Mouse (Mus musculus) layer of hippocampus, adult 6 months (tissue): ENCODE data around the gene Ap4m1. TPM values are rescaled to one million over a fixed set of nuclear protein-coding genes. Genes with fewer than 3 reads are reported as not detected.

Source experiments
- long read RNA-seq, 2 experiments: library from polyadenylated mRNA; unstranded; transcript quantifications; one replicate each; pipeline ENCODE4 v2.0.0; 2019 to 2020
- microRNA-seq: library from miRNA; unstranded; fragments of <30 nt; microRNA quantifications from one replicate; pipeline ENCODE4 v1.2.0, GENCODE M21; 2020
- polyA plus RNA-seq: library from polyadenylated mRNA; unstranded; fragments of <200 nt; fragmentation: Nextera tagmentation; gene quantifications from 2 replicates; pipeline ENCODE4 v1.2.3, GENCODE M21; 2021

Gene Ap4m1
- 3.9 and 4.3 TPM in 2 replicates for polyA plus RNA-seq
- long read RNA-seq, experiment 1, transcript Ap4m1-201 (15 exons, 3,479 nt): major isoform, 6 of 15 reads
- long read RNA-seq, experiment 1, partial matches to known transcripts: 1 of 15 reads
- long read RNA-seq, experiment 1, other reads (novel, unspliced or antisense): 8 of 15 reads
- long read RNA-seq, experiment 2, transcript Ap4m1-201 (15 exons, 3,479 nt): major isoform, 14 of 20 reads
- long read RNA-seq, experiment 2, partial matches to known transcripts: 4 of 20 reads
- long read RNA-seq, experiment 2, other reads (novel, unspliced or antisense): 2 of 20 reads

DNA sequence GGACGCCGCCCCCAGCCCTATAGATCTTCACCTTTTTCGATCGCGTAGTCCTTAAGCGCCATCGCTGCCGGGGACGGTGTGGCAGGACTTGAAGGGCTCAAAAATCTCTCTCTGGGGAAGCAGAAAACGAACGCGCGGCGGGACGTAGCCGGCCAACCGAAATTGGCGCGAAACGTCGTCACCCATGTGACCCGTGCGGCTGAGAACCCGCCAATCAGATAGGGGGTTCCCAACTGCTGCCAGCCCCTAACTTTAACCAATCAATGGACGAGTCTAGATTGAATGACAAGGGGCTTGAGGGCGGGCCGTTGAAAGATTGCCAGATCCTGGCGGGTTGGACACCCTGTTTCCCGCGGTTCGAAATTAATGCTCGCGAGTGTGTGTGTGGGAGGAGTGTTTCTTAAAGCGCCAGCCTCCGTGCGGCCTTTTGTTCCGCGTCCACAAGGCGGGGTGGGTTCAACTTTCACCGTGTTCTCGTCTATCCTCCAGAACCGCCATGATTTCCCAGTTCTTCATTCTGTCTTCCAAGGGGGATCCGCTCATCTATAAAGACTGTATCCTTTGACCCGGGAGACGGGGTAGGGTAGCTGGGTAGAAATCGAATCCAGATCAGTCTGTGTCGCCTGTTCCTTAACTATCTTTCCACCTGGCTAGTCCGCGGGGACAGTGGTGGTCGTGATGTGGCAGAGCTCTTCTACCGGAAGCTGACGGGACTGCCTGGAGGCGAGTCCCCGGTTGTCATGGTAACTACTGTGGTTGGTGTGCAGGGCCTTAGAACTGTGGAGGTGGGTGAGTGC lies at the start of gene Ap4m1, which contains the start of gene Mcm7:
Ap4m1 (plus strand) TSS at position 308 of the 797 bp plus-strand sequence.
Mcm7 (minus strand) TSS at position 728 of the 797 bp plus-strand sequence.

DNA sequence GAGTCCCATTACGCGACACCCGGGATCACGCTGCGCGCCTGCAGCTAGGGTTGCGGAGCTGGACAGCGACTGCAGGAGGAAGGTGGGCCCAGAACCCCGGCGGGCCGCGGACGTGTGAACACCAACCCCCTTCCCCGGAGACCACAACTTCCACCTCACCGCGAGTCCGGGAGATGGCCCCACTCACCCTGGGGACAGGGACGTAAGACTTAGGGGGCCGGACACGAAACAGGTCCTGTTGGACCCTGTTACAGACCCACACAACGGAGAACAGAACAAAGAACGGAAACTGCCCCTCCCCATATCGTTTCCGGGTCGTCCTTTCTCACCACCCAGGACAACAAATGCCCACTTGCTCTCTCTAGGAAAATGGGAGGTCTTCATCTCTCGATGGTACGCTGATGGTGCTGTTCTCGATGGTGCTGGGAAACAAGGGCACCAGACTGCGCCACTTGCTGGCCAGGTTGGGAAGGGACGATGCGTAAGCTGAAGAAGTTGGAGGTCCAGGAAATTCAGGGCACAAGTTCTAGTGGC lies 16.3 kb upstream of the Ap4m1 start, which contains the start of gene Zfp113:
Zfp113 (minus strand) TSS at position 302 of the 534 bp plus-strand sequence.

DNA sequence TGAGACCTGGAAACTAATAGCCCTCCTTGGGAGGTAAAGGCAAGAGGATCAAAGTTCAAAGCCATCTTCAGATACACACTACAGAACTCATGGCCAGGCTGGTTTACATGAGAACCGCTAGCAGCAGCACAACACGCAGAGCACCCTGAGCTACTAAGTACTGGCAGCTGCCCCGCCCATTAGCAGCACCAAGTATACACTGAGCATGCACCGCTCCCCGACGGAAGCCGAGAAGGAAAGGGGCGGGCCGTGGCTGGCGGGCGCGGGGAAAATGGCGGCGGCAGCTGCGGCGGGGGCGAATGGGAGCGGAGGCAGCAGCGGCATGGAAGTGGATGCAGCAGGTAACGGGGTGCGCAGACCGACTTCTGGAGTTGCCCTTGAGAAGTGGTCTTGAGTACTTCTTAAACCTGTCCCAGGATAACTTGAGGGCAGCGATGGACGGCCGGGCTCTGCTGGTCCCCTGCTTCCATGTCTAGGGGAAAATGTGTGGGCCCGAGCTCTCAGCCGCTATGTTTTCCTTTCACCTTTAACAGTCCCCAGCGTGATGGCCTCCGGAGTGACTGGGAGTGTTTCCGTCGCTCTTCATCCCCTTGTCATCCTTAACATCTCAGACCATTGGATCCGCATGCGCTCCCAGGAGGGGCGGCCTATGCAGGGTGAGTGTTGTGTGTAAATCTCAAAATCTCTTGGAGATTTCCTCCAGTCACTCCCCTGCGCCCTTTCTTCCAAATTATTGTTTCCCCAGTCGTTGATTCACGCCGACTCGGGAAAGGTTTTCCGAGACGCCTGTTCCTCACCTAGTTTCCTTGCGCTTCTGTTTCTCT lies 10.7 kb upstream of the Ap4m1 start, which contains the start of gene Cops6:
Cops6 (plus strand) TSS at position 230 of the 824 bp plus-strand sequence.

DNA sequence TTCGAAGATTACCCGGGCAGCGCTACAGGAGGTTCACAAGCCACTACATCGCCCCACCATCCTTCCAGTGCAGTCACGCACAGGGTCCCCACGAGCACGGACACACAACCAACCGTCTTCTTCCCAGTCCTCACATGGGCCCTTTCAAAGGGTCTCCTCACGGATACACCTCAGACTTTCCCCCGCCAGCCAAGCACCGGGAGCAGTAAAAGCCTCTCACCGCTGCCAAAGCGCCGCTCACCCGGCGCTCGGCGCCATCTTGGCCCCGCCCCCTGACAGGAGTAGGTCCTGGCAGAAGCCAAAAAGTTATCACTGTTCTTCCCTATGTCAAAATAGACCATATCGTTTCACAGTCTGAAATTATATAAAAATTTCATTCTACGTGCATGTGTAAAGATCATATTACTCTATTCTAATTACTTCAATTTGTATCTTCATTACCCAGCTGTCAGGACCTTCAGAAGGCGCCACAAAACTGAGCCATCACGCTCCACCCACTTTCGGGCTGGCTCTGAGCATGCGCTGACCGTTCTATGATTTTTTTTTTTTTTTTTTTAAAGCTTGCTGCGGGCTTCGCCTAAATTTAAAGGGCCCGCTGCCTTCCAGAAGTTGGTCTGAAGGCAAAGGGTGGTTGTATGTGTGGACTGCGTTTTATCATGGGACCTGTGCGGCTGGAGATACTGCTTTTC lies 15.3 kb downstream of the Ap4m1 start, which contains the start of the genes Taf6 and Cnpy4:
Taf6 (minus strand) TSS at position 502 of the 689 bp plus-strand sequence.
Cnpy4 (plus strand) TSS at position 536 of the 689 bp plus-strand sequence.

DNA sequence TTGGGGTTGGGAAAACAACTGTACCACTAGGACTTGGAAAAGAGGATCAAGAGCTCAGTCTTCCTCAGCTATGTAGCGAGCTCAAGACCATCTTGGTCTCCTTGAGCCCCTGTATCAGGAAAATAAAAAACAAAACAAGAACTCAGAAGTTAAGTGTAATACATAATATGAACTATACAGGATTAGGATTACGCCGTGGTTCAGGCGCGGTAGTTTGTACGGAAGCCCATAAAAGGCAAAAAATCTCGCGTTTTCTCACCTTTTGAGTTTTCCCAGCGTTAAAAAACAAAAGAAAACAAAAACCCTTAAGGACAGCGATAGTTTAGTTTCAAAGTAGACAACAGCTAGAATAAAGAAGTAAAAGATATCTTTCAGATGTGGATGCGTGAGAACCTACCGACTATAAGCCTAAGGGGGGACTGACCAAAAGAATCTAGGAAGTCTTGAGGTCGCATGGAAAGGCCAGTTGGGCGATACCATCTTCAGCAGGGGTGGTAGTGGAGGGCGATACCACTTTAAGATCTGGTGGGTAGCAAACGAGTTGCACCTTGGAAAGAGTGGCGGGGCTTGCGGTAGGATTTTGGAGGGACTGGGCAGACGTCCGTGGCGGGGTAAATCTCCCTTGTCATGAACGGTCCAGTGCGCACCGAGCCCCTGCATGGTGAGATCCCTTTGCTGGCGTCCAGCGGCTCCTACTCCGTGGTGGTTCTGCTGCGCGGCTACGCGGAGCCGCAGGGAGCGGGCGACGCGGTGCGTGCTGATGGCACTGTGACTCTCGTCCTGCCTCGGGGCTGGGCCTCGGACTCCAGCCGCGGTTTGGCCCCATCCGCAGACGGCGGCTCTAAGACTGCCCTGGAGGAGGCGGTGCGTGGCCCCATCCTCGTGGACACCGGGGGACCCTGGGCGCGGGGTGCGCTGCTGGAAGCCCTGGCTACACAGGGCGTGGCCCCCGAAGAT lies 22.2 kb downstream of the Ap4m1 start, which contains the start of gene Mblac1:
Mblac1 (plus strand) TSS at position 544 of the 957 bp plus-strand sequence.

DNA sequence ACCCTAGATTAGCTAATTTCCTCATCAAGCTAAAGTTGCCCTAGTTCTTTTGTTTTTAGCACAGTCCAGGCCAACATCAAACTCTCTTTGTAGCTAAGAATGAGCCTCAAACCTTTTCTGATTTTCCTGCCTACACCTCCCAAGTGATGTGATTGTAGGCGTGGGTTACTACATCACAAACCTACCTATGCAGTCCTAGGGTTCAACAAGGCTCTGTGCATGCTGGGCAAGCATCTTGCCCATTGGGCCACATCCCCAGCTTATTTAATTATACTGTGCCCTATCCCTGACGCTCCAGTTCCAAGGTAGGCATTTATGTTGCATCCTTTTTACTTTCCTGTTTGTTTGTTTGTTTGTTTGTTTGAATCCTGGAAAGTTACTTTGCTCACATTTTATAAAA lies 53.9 kb downstream of the Ap4m1 start, which contains the start of gene Nxpe5:
Nxpe5 (plus strand) TSS at position 199 of the 400 bp plus-strand sequence.

Small RNA genes lying within 50 kb of the gene (microRNA-seq; reads per million reads assigned to microRNA genes)
- gene Mir106b (269 reads per million, percentile 68 among the genes with 10 or more reads in this experiment), gene Mir25 (119 reads per million, percentile 60 among the genes with 10 or more reads in this experiment), gene Mir93 (1,399 reads per million, percentile 84 among the genes with 10 or more reads in this experiment)

Other genes with a start within 250 kb of the Ap4m1 start
- 13.0 and 14.2 TPM in 2 replicates for gene Gjc3, start 208.9 kb upstream of the Ap4m1 start, polyA plus RNA-seq
- not detected in 2 replicates for gene Azgp1, start 190.5 kb upstream of the Ap4m1 start, polyA plus RNA-seq
- not detected in 2 replicates for gene Smok3a, start 150.7 kb upstream of the Ap4m1 start, polyA plus RNA-seq
- not detected in 2 replicates for gene Smok3b, start 150.6 kb upstream of the Ap4m1 start, polyA plus RNA-seq
- not detected in 2 replicates for gene Smok3c, start 118.8 kb upstream of the Ap4m1 start, polyA plus RNA-seq
- gene Zkscan1, start 86.9 kb upstream of the Ap4m1 start, polyA plus RNA-seq: 8.0 and 10.7 TPM in 2 replicates
- 14.1 and 14.6 TPM in 2 replicates for gene Zscan21, start 55.1 kb upstream of the Ap4m1 start, polyA plus RNA-seq
- gene Zfp113, start 16.3 kb upstream of the Ap4m1 start, polyA plus RNA-seq: 4.0 and 6.4 TPM in 2 replicates
- gene Cops6, start 10.9 kb upstream of the Ap4m1 start, polyA plus RNA-seq: 330 and 333 TPM in 2 replicates
- gene Mcm7, start 420 bp downstream of the Ap4m1 start, polyA plus RNA-seq: 8.4 and 9.6 TPM in 2 replicates
- gene Taf6, start 15.4 kb downstream of the Ap4m1 start, polyA plus RNA-seq: 48.3 and 55.9 TPM in 2 replicates
- 12.6 and 20.8 TPM in 2 replicates for gene Cnpy4, start 15.5 kb downstream of the Ap4m1 start, polyA plus RNA-seq
- gene Mblac1, start 22.3 kb downstream of the Ap4m1 start, polyA plus RNA-seq: 5.3 and 7.4 TPM in 2 replicates
- gene Nxpe5, start 53.9 kb downstream of the Ap4m1 start, polyA plus RNA-seq: not detected in 2 replicates
- 106 and 108 TPM in 2 replicates for gene Lamtor4, start 83.5 kb downstream of the Ap4m1 start, polyA plus RNA-seq
- 4.3 and 4.5 TPM in 2 replicates for gene BC037034, start 92.0 kb downstream of the Ap4m1 start, polyA plus RNA-seq
- gene Gal3st4, start 100.8 kb downstream of the Ap4m1 start, polyA plus RNA-seq: 3.9 and 4.6 TPM in 2 replicates
- gene Gm43720, start 108.0 kb downstream of the Ap4m1 start, polyA plus RNA-seq: 0.03 TPM in 1 of 2 replicates, not detected in the other
- 0.10 and 0.13 TPM in 2 replicates for gene Gpc2, start 108.0 kb downstream of the Ap4m1 start, polyA plus RNA-seq
- gene Stag3, start 108.2 kb downstream of the Ap4m1 start, polyA plus RNA-seq: 0.10 TPM in 1 of 2 replicates, not detected in the other
- 0.18 and 0.26 TPM in 2 replicates for gene Pvrig, start 170.0 kb downstream of the Ap4m1 start, polyA plus RNA-seq